Mouse (Mus musculus) lung, postnatal 0 days (tissue): ENCODE results near the gene Riok1.
A peak's percentile ranks its signal among the peaks of the same experiment; 100 is the strongest.

ENCODE experiments used
- CTCF ChIP-seq: IDR thresholded peaks from 2 replicates; pipeline ENCODE4 v1.5.1; 2016; ENCODE audit warnings: antibody characterized with exemption, mild to moderate bottlenecking
- EP300 ChIP-seq: IDR thresholded peaks from 2 replicates; pipeline ENCODE4 v1.6.1; 2016; ENCODE audit warnings: antibody characterized with exemption, mild to moderate bottlenecking, control low read depth

- peak; percentile 56 for TF ChIP-seq CTCF
- TF ChIP-seq EP300, result 0 out of 2 replicates have a peak, but pooled peaks have one; percentile 32
Observed at GRCm38 (mm10) chr13:38037044-38037687, 371 bp downstream of the Riok1 start, which contains the start of gene Cage1.
